Comparison of ENCODE assay signal across 17 mouse cellular contexts in genomic region chr7:76551860-76552259, GRCm38 (mm10).
"Had no signal": no experiment of that assay in that cellular context is flagged by ENCODE, and none has a peak within 500 bp of the region (broad histone marks: within the 10 kb centered on the region; RNA-seq: fewer than 3 reads in every experiment).

No protein-coding gene starts in this region.

- DNase-seq: kidney, adult 9 months; kidney, postnatal 14 days; layer of hippocampus, adult 9-11 months; liver; lung, postnatal 10 days; lung, postnatal 36 days; midbrain, embryonic 14.5 days; thymus, adult 18-20 months; thymus, postnatal 36 days had no signal

- ATAC-seq: intestine, postnatal 0 days; liver, embryonic 12.5 days had no signal

- H3K4me3 ChIP-seq: layer of hippocampus, adult 2 months; limb, embryonic 12.5 days; liver, embryonic 12.5 days; liver, embryonic 15.5 days; lung, embryonic 15.5 days; megakaryocyte, embryonic 14.5 days had no signal

- H3K27me3 ChIP-seq: liver, embryonic 12.5 days; liver, embryonic 15.5 days; lung, embryonic 15.5 days; megakaryocyte, embryonic 14.5 days had no signal

- H3K9me3 ChIP-seq: limb, embryonic 12.5 days; liver, embryonic 12.5 days; liver, embryonic 15.5 days; lung, embryonic 15.5 days; megakaryocyte, embryonic 14.5 days had no signal

- H3K27ac ChIP-seq: layer of hippocampus, adult 2 months; limb, embryonic 12.5 days; liver, embryonic 12.5 days; liver, embryonic 15.5 days; lung, embryonic 15.5 days had no signal

- H3K9ac ChIP-seq: limb, embryonic 12.5 days; liver, embryonic 12.5 days; liver, embryonic 15.5 days; lung, embryonic 15.5 days had no signal

- H3K4me2 ChIP-seq: limb, embryonic 12.5 days; liver, embryonic 12.5 days; liver, embryonic 15.5 days; lung, embryonic 15.5 days; midbrain, embryonic 11.5 days had no signal

- H3K36me3 ChIP-seq: limb, embryonic 12.5 days; liver, embryonic 12.5 days; liver, embryonic 15.5 days; lung, embryonic 15.5 days had no signal

- H3K4me1 ChIP-seq: liver, embryonic 12.5 days; liver, embryonic 15.5 days; lung, embryonic 15.5 days; megakaryocyte, embryonic 14.5 days had no signal
